Mouse (Mus musculus): ENCODE data around the gene S100a5. TPM values are rescaled to one million over a fixed set of nuclear protein-coding genes. Genes with fewer than 3 reads are reported as not detected.

The S100a5 gene
- polyA plus RNA-seq, 1 experiment: 0.19 TPM

GRCm38 (mm10) chr3:90623435-90624071 is 15.2 kb downstream of the S100a5 start:
- Histone ChIP-seq H3K36me3 (ENCODE audit: control insufficient read depth, insufficient read depth) (peaks cover 3% of the 10 kb centered on the region), H3ac (ENCODE audit: control insufficient read depth, insufficient read length) (no peak overlapping the region), H3K27me3 (ENCODE audit: control insufficient read depth, insufficient read depth, insufficient read length) (no peaks in the 10 kb centered on the region), H3K79me2 (ENCODE audit: control insufficient read depth, insufficient read depth) (no peaks in the 10 kb centered on the region), H3K4me3 (no peak overlapping the region), H3K4me2 (ENCODE audit: low read depth) (no peak overlapping the region)
- TF ChIP-seq TCF12 (IDR thresholded peaks at IDR 0.05; ENCODE audit: insufficient read depth, poor library complexity, severe bottlenecking) (no peak), POLR2A (IDR thresholded peaks at IDR 0.05; ENCODE audit: insufficient read length, low read depth) (no peak), TCF3 (IDR thresholded peaks at IDR 0.05; ENCODE audit: insufficient read length, low read depth) (no peak), POLR2AphosphoS2 (IDR thresholded peaks at IDR 0.05; ENCODE audit: insufficient read length, low read depth) (no peak), SRF (IDR thresholded peaks at IDR 0.05; ENCODE audit: control insufficient read depth, insufficient read length, low read depth) (no peak), E2F4 (IDR thresholded peaks at IDR 0.05; ENCODE audit: insufficient read depth) (no peak), USF1 (IDR thresholded peaks at IDR 0.05; ENCODE audit: low read depth) (no peak), MAX (IDR thresholded peaks at IDR 0.05; ENCODE audit: low read depth) (no peak), REST (IDR thresholded peaks at IDR 0.05; ENCODE audit: insufficient read depth, insufficient read length) (no peak), CEBPB (IDR thresholded peaks at IDR 0.05; ENCODE audit: insufficient read depth, poor library complexity, severe bottlenecking) (no peak), MYOD1 (IDR thresholded peaks at IDR 0.05; ENCODE audit: control insufficient read depth in 1 of 3, insufficient read length in 2 of 3, low read depth in 2 of 3) (no peak), MYOG (IDR thresholded peaks at IDR 0.05; ENCODE audit: control insufficient read depth in 1 of 3, insufficient read depth in 1 of 3, insufficient read length in 2 of 3, low read depth in 2 of 3) (no peak)

DNA sequence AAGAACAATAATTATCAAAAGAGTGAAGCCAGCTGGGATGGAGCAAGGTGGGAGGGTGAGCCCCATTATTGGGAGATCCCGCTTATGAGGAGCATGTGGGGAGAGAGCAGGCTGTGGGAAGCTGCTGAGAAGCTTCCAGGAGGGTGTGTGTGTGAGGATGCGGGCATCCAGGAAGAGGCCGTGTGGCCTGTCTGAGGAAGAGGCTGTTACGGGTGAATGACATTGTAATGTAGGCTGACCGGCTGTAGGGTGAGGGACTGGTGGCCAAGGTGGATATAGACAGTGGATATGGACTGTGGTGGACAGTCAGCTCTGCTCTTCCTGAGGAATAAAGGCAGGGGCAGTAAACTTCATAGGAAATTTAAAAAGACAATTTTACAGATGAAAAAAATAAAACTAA is 17.2 kb downstream of the S100a5 start:
- Histone ChIP-seq H3K79me2 (ENCODE audit: control insufficient read depth, insufficient read depth) (no peaks in the 10 kb centered on the region), H3K4me3 (no peak overlapping the region)
- TF ChIP-seq TCF3 (IDR thresholded peaks at IDR 0.05; ENCODE audit: insufficient read length, low read depth): no peak
- no peak for TF ChIP-seq POLR2A (IDR thresholded peaks at IDR 0.05; ENCODE audit: insufficient read length, low read depth)
- no peak for TF ChIP-seq REST (IDR thresholded peaks at IDR 0.05; ENCODE audit: insufficient read depth, insufficient read length)
- TF ChIP-seq SRF (IDR thresholded peaks at IDR 0.05; ENCODE audit: control insufficient read depth, insufficient read length, low read depth): no peak
- TF ChIP-seq MYOG (IDR thresholded peaks at IDR 0.05; ENCODE audit: control insufficient read depth in 1 of 3, insufficient read depth in 1 of 3, insufficient read length in 2 of 3, low read depth in 2 of 3): no peak
- TF ChIP-seq POLR2AphosphoS2 (IDR thresholded peaks at IDR 0.05; ENCODE audit: insufficient read length, low read depth): no peak
- no peak for TF ChIP-seq MYOD1 (IDR thresholded peaks at IDR 0.05; ENCODE audit: control insufficient read depth in 1 of 3, insufficient read length in 2 of 3, low read depth in 2 of 3)
- no peak for TF ChIP-seq MAX (IDR thresholded peaks at IDR 0.05; ENCODE audit: low read depth)
- TF ChIP-seq E2F4 (IDR thresholded peaks at IDR 0.05; ENCODE audit: insufficient read depth): no peak
- TF ChIP-seq TCF12 (IDR thresholded peaks at IDR 0.05; ENCODE audit: insufficient read depth, poor library complexity, severe bottlenecking): no peak
- no peak for TF ChIP-seq CEBPB (IDR thresholded peaks at IDR 0.05; ENCODE audit: insufficient read depth, poor library complexity, severe bottlenecking)
- TF ChIP-seq USF1 (IDR thresholded peaks at IDR 0.05; ENCODE audit: low read depth): no peak

DNA sequence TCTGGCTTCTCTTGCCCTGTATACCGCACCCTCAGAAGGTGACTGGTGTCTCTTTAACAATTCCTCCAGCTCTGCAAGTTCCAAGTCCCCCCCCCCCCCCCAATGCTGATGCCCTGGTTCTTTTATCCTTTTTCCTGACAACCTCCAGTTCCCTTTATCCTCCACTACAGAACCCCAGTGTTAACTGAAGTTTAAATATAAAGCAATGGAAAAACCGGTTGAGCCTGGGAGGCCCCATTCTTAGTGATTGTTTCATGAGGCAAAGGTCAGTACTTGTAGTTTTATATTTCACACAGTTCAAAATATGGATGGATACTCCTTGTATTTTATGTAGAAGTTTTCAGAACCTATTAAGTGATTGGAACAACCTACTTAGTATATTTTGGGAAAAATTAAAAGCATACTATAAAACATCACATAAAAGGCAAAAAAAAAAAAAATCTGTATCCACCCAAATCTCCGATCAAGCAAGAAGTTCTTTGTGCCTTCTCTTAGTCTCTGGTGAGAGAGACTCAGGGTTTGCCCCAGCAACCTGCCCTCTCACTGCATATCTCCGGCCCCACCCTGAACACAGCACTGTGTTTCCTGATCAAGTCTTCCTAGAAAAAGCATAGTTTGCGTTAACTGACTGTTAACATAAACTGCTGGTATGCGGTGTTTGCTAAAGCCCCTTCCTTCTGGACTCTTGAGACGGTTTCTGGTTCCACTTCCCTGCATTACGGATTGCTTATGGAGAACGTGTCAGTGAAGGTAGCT is 18.1 kb downstream of the S100a5 start:
- no peak overlapping the region for H3K4me3 ChIP-seq
- no peaks in the 10 kb centered on the region for H3K27me3 ChIP-seq (ENCODE audit: control insufficient read depth, insufficient read depth, insufficient read length)
- H3K4me2 ChIP-seq (ENCODE audit: low read depth): no peak overlapping the region
- no peaks in the 10 kb centered on the region for H3K36me3 ChIP-seq (ENCODE audit: control insufficient read depth, insufficient read depth)
- H3K79me2 ChIP-seq (ENCODE audit: control insufficient read depth, insufficient read depth): no peaks in the 10 kb centered on the region
- H3ac ChIP-seq (ENCODE audit: control insufficient read depth, insufficient read length): no peak overlapping the region
- no peak for TF ChIP-seq USF1 (IDR thresholded peaks at IDR 0.05; ENCODE audit: low read depth)
- TF ChIP-seq TCF12 (IDR thresholded peaks at IDR 0.05; ENCODE audit: insufficient read depth, poor library complexity, severe bottlenecking): no peak
- TF ChIP-seq TCF3 (IDR thresholded peaks at IDR 0.05; ENCODE audit: insufficient read length, low read depth): no peak
- no peak for TF ChIP-seq SRF (IDR thresholded peaks at IDR 0.05; ENCODE audit: control insufficient read depth, insufficient read length, low read depth)
- no peak for TF ChIP-seq MYOG (IDR thresholded peaks at IDR 0.05; ENCODE audit: control insufficient read depth in 1 of 3, insufficient read depth in 1 of 3, insufficient read length in 2 of 3, low read depth in 2 of 3)
- TF ChIP-seq MAX (IDR thresholded peaks at IDR 0.05; ENCODE audit: low read depth): no peak
- TF ChIP-seq REST (IDR thresholded peaks at IDR 0.05; ENCODE audit: insufficient read depth, insufficient read length): no peak
- no peak for TF ChIP-seq POLR2A (IDR thresholded peaks at IDR 0.05; ENCODE audit: insufficient read length, low read depth)
- no peak for TF ChIP-seq E2F4 (IDR thresholded peaks at IDR 0.05; ENCODE audit: insufficient read depth)

More for the DNA sequence above, 17.2 kb downstream of the S100a5 start:
- no peaks in the 10 kb centered on the region for H3K27me3 ChIP-seq (ENCODE audit: control insufficient read depth, insufficient read depth, insufficient read length)
- H3K36me3 ChIP-seq (ENCODE audit: control insufficient read depth, insufficient read depth): no peaks in the 10 kb centered on the region
- no peak overlapping the region for H3ac ChIP-seq (ENCODE audit: control insufficient read depth, insufficient read length)
- H3K4me2 ChIP-seq (ENCODE audit: low read depth): no peak overlapping the region

GRCm38 (mm10) chr3:90627366-90627765 is 19.0 kb downstream of the S100a5 start:
- Histone ChIP-seq H3ac (ENCODE audit: control insufficient read depth, insufficient read length) (no peak overlapping the region), H3K27me3 (ENCODE audit: control insufficient read depth, insufficient read depth, insufficient read length) (no peaks in the 10 kb centered on the region), H3K4me3 (no peak overlapping the region), H3K79me2 (ENCODE audit: control insufficient read depth, insufficient read depth) (no peaks in the 10 kb centered on the region), H3K4me2 (ENCODE audit: low read depth) (no peak overlapping the region), H3K36me3 (ENCODE audit: control insufficient read depth, insufficient read depth) (no peaks in the 10 kb centered on the region)
- TF ChIP-seq TCF3 (IDR thresholded peaks at IDR 0.05; ENCODE audit: insufficient read length, low read depth): no peak

All from myocyte (in vitro differentiated cells).